Mouse (Mus musculus) erythroid progenitor cell, adult 5-6 weeks (primary cell): ENCODE measurements around the gene 4931414P19Rik. TPM values are rescaled to one million over a fixed set of nuclear protein-coding genes. Genes with fewer than 3 reads are reported as not detected.

Source experiments
- ATAC-seq: replicated peaks from 2 replicates; pipeline ENCODE4 v1.8.0; 2016; ENCODE audit warnings: moderate number of reproducible peaks, mild to moderate bottlenecking, moderate TSS enrichment, inconsistent platforms; ENCODE audit not compliant: poor library complexity, low FRiP score, severe bottlenecking
- total RNA-seq, 2 experiments: library from RNA; stranded (forward) in 1 of 2; stranded (reverse) in 1 of 2; fragments of 150-400 nt in 1 of 2; fragments of 186-747, 209-891 nt in 1 of 2; gene quantifications; 2 replicates each; pipeline versions ENCODE4 v1.2.3 to v1.2.4; 2015 to 2017; ENCODE audit warnings: low replicate concordance in 2 of 2

Gene 4931414P19Rik
- total RNA-seq, 2 experiments from 2014 or later = 1.3 to 2.2 TPM

- ATAC-seq = no peak
Measured at GRCm38 (mm10) chr14:54560527-54561242, 45.1 kb downstream of the 4931414P19Rik start.

- ATAC-seq = no peak
Measured at GRCm38 (mm10) chr14:54557330-54557729, 48.5 kb downstream of the 4931414P19Rik start.

- ATAC-seq = peak; percentile 94
Measured at GRCm38 (mm10) chr14:54553975-54554769, 51.6 kb downstream of the 4931414P19Rik start, which contains the start of gene Haus4. Haus4 (minus strand) TSS chr14:54554616.

GRCm38 (mm10) chr14:54553454-54553974 lies 52.3 kb downstream of the 4931414P19Rik start:
- peak; percentile 42 for ATAC-seq

- no peak for ATAC-seq
Measured at GRCm38 (mm10) chr14:54544703-54545102, 61.1 kb downstream of the 4931414P19Rik start.

GRCm38 (mm10) chr14:54540771-54541170 lies 65.0 kb downstream of the 4931414P19Rik start:
- no peak for ATAC-seq

- ATAC-seq = 0 out of 2 replicates have a peak, but pooled peaks have one; percentile 30
Measured at GRCm38 (mm10) chr14:54538580-54538979, 67.2 kb downstream of the 4931414P19Rik start.

Other genes with a start within 250 kb of the 4931414P19Rik start
- 13.3 and 21.0 TPM in 2 replicates for gene Oxa1l, start 245.2 kb downstream of the 4931414P19Rik start, total RNA-seq (2015; ENCODE audit: low replicate concordance)
- 14.0 and 19.3 TPM in 2 replicates for gene Oxa1l, start 245.2 kb downstream of the 4931414P19Rik start, total RNA-seq (2017; ENCODE audit: low replicate concordance)
- gene Slc7a7, start 188.2 kb downstream of the 4931414P19Rik start, total RNA-seq (2015; ENCODE audit: low replicate concordance) = 1.7 and 2.5 TPM in 2 replicates
- 1.4 and 1.9 TPM in 2 replicates for gene Slc7a7, start 188.2 kb downstream of the 4931414P19Rik start, total RNA-seq (2017; ENCODE audit: low replicate concordance)
- 74.6 and 93.1 TPM in 2 replicates for gene Mrpl52, start 179.1 kb downstream of the 4931414P19Rik start, total RNA-seq (2015; ENCODE audit: low replicate concordance)
- 1.1 and 26.1 TPM in 2 replicates for gene Mrpl52, start 179.1 kb downstream of the 4931414P19Rik start, total RNA-seq (2017; ENCODE audit: low replicate concordance)
- gene Mmp14, start 174.4 kb downstream of the 4931414P19Rik start, total RNA-seq (2015; ENCODE audit: low replicate concordance) = 1.8 TPM in 1 of 2 replicates, not detected in the other
- gene Mmp14, start 174.4 kb downstream of the 4931414P19Rik start, total RNA-seq (2017; ENCODE audit: low replicate concordance) = 1.4 and 1.7 TPM in 2 replicates
- 21.0 and 22.0 TPM in 2 replicates for gene Lrp10, start 141.9 kb downstream of the 4931414P19Rik start, total RNA-seq (2015; ENCODE audit: low replicate concordance)
- 23.0 and 38.6 TPM in 2 replicates for gene Lrp10, start 141.9 kb downstream of the 4931414P19Rik start, total RNA-seq (2017; ENCODE audit: low replicate concordance)
- not detected in 2 replicates for gene Rem2, start 129.9 kb downstream of the 4931414P19Rik start, total RNA-seq (2015; ENCODE audit: low replicate concordance)
- not detected in 2 replicates for gene Rem2, start 129.9 kb downstream of the 4931414P19Rik start, total RNA-seq (2017; ENCODE audit: low replicate concordance)
- 9.6 and 11.5 TPM in 2 replicates for gene Prmt5, start 88.5 kb downstream of the 4931414P19Rik start, total RNA-seq (2015; ENCODE audit: low replicate concordance)
- gene Prmt5, start 88.5 kb downstream of the 4931414P19Rik start, total RNA-seq (2017; ENCODE audit: low replicate concordance) = 7.4 and 8.2 TPM in 2 replicates
- gene Haus4, start 51.4 kb downstream of the 4931414P19Rik start, total RNA-seq (2015; ENCODE audit: low replicate concordance) = 63.4 and 91.4 TPM in 2 replicates
- gene Haus4, start 51.4 kb downstream of the 4931414P19Rik start, total RNA-seq (2017; ENCODE audit: low replicate concordance) = 43.3 and 75.6 TPM in 2 replicates
- 2.5 TPM in 1 of 2 replicates, not detected in the other for gene Ajuba, start 28.4 kb downstream of the 4931414P19Rik start, total RNA-seq (2015; ENCODE audit: low replicate concordance)
- gene Ajuba, start 28.4 kb downstream of the 4931414P19Rik start, total RNA-seq (2017; ENCODE audit: low replicate concordance) = not detected in 2 replicates
- 44.9 and 56.2 TPM in 2 replicates for gene Psmb5, start 12.0 kb upstream of the 4931414P19Rik start, total RNA-seq (2015; ENCODE audit: low replicate concordance)
- 8.7 and 14.7 TPM in 2 replicates for gene Psmb5, start 12.0 kb upstream of the 4931414P19Rik start, total RNA-seq (2017; ENCODE audit: low replicate concordance)
- not detected in 2 replicates for gene Psmb11, start 15.4 kb upstream of the 4931414P19Rik start, total RNA-seq (2015; ENCODE audit: low replicate concordance)
- not detected in 2 replicates for gene Psmb11, start 15.4 kb upstream of the 4931414P19Rik start, total RNA-seq (2017; ENCODE audit: low replicate concordance)
- gene Gm17606, start 35.0 kb upstream of the 4931414P19Rik start, total RNA-seq (2015; ENCODE audit: low replicate concordance) = not detected in 2 replicates
- gene Gm17606, start 35.0 kb upstream of the 4931414P19Rik start, total RNA-seq (2017; ENCODE audit: low replicate concordance) = not detected in 2 replicates
- 1.4 and 2.1 TPM in 2 replicates for gene Cdh24, start 35.4 kb upstream of the 4931414P19Rik start, total RNA-seq (2015; ENCODE audit: low replicate concordance)
- 2.8 and 14.1 TPM in 2 replicates for gene Cdh24, start 35.4 kb upstream of the 4931414P19Rik start, total RNA-seq (2017; ENCODE audit: low replicate concordance)
- 45.7 and 46.9 TPM in 2 replicates for gene 1700123O20Rik, start 80.2 kb upstream of the 4931414P19Rik start, total RNA-seq (2015; ENCODE audit: low replicate concordance)
- gene 1700123O20Rik, start 80.2 kb upstream of the 4931414P19Rik start, total RNA-seq (2017; ENCODE audit: low replicate concordance) = 16.3 and 29.4 TPM in 2 replicates
- 153 and 270 TPM in 2 replicates for gene Acin1, start 80.9 kb upstream of the 4931414P19Rik start, total RNA-seq (2015; ENCODE audit: low replicate concordance)
- gene Acin1, start 80.9 kb upstream of the 4931414P19Rik start, total RNA-seq (2017; ENCODE audit: low replicate concordance) = 381 and 431 TPM in 2 replicates
- not detected in 2 replicates for gene Gm29776, start 92.8 kb upstream of the 4931414P19Rik start, total RNA-seq (2015; ENCODE audit: low replicate concordance)
- not detected in 2 replicates for gene Gm29776, start 92.8 kb upstream of the 4931414P19Rik start, total RNA-seq (2017; ENCODE audit: low replicate concordance)
- gene Cebpe, start 106.2 kb upstream of the 4931414P19Rik start, total RNA-seq (2015; ENCODE audit: low replicate concordance) = 14.7 and 25.9 TPM in 2 replicates
- 9.4 and 12.4 TPM in 2 replicates for gene Cebpe, start 106.2 kb upstream of the 4931414P19Rik start, total RNA-seq (2017; ENCODE audit: low replicate concordance)
- gene Slc7a8, start 176.0 kb upstream of the 4931414P19Rik start, total RNA-seq (2015; ENCODE audit: low replicate concordance) = 7.1 and 11.9 TPM in 2 replicates
- 2.6 and 3.0 TPM in 2 replicates for gene Slc7a8, start 176.0 kb upstream of the 4931414P19Rik start, total RNA-seq (2017; ENCODE audit: low replicate concordance)
- not detected in 2 replicates for gene Rnf212b, start 208.1 kb upstream of the 4931414P19Rik start, total RNA-seq (2015; ENCODE audit: low replicate concordance)
- not detected in 2 replicates for gene Rnf212b, start 208.1 kb upstream of the 4931414P19Rik start, total RNA-seq (2017; ENCODE audit: low replicate concordance)